Mouse (Mus musculus) small intestine, adult 2 months (tissue): ENCODE measurements around the gene Fancc.

Source experiments
- CTCF ChIP-seq: fragments of 200-500 bp; IDR thresholded peaks from 2 replicates; pipeline ENCODE4 v1.5.1; 2012; ENCODE audit warnings: low read depth, mild to moderate bottlenecking, control low read depth, inconsistent platforms, low read length, moderate library complexity, mixed read lengths; ENCODE audit not compliant: insufficient replicate concordance, insufficient read length; ENCODE audit errors: extremely low read depth
- POLR2A ChIP-seq: fragments of 200-500 bp; IDR thresholded peaks from 2 replicates; pipeline ENCODE4 v1.6.1; 2012; ENCODE audit warnings: low read depth, mild to moderate bottlenecking, control low read depth, inconsistent platforms, low read length, moderate library complexity

- no peak for TF ChIP-seq CTCF
- TF ChIP-seq POLR2A = no peak
Measured at GRCm38 (mm10) chr13:63304799-63305159, 192.3 kb downstream of the Fancc start.
